Mouse (Mus musculus) G1E (cell line): ENCODE results near the gene Tm4sf20.

Source experiments
- CTCF ChIP-seq: IDR thresholded peaks from 2 replicates; pipeline ENCODE4 v1.5.1; 2012; ENCODE audit warnings: low read depth, low read length, inconsistent platforms, mixed read lengths
- TAL1 ChIP-seq: conservative IDR thresholded peaks from 2 replicates; pipeline ENCODE4 v1.6.1; 2012; ENCODE audit warnings: low read depth, low read length, inconsistent platforms, mixed read lengths

GRCm38 (mm10) chr1:82726482-82726881 lies 41.8 kb downstream of the Tm4sf20 start:
- TF ChIP-seq CTCF (no peak), TAL1 (no peak)
